Mouse (Mus musculus): ENCODE measurements at regions not wholly inside any gene's neighbourhood (a gene's known extent, or its start where the extent isn't known, plus 50 kb on each side); places are given as distances from the start of the nearest gene placed in this dataset.

DNA sequence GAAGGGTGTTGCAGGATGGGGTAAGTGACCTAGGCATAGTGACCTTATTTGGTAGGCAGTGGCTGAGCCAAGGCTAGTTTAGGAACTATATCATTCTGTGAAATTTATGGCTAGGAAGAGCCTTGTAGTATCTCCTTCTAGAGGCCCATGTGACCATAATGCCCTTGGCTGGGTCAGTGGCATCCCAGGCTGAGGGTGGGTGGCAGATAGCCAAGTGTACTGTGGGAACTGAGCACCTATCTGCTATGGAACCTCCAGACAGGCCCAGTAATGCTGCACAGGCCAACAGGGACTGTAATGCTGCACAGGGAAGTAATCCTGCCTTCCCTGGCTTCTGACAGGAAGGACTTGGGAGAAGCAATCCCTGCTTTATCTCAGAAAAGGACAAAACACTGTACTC is 500.6 kb upstream of the Mki67 start:
- Histone ChIP-seq H3K9me3 (ENCODE audit: control insufficient read depth, low read length) (no peaks in the 10 kb centered on the region), H3K4me1 (ENCODE audit: control insufficient read depth, insufficient read depth, low read length) (peaks cover 23% of the 10 kb centered on the region), H3K4me2 (no peak overlapping the region), H3K9ac (ENCODE audit: low read length) (no peak overlapping the region), H3K36me3 (ENCODE audit: control insufficient read depth, insufficient read depth, low read length) (no peaks in the 10 kb centered on the region), H3K4me3 (ENCODE audit: low read depth, low read length) (no peak overlapping the region), H3K27me3 (ENCODE audit: control insufficient read depth, insufficient read depth, low read length) (no peaks in the 10 kb centered on the region), H3K27ac (ENCODE audit: low read depth, low read length) (no peak overlapping the region)
- DNase-seq (ENCODE audit: low spot score, missing footprints) = no peak
- no peak for ATAC-seq (ENCODE audit: low FRiP score)

DNA sequence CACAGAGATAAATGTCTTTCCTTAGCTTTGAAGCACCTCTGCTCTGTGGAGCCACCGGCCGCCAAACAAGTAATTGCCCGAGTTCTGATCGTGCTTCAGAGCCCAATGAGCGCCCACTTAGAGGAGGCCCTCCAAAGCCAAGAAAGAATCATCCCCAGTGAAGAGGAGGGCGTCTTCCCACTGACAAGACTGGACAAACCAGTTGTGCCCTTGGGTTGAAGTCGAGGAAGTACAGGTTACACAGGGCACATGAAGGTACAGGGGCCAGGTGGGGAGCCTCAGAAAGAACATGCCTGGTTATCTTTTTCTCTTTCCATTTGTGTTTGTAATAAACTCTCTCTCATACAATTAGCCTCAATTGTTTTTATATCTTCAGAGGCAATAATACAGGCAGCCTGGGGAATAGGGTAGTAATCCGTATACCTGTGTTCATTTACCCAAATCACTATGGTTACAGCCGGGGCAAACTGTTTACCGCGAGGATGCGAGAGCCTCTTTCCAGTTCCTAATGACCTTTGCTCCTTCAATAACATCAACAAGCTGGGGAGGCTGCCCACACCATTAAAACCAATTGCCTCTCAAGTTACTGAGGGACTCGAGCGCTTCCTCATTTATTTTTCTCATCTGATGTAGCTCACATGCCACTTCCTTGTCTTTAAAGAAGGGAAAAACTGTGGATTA is 503.5 kb upstream of the Mki67 start:
- WGBS = 41% methylated on average over 14 of the region's 14 CpGs
- Histone ChIP-seq H3K27ac (ENCODE audit: low read depth, low read length) (peak overlapping the region; percentile 79; the same call in 1 of the 2 replicates), H3K9ac (ENCODE audit: low read length) (no peak overlapping the region), H3K4me1 (ENCODE audit: control insufficient read depth, insufficient read depth, low read length) (peaks cover 23% of the 10 kb centered on the region), H3K4me2 (no peak overlapping the region), H3K36me3 (ENCODE audit: control insufficient read depth, insufficient read depth, low read length) (no peaks in the 10 kb centered on the region), H3K4me3 (ENCODE audit: low read depth, low read length) (no peak overlapping the region), H3K27me3 (ENCODE audit: control insufficient read depth, insufficient read depth, low read length) (no peaks in the 10 kb centered on the region), H3K9me3 (ENCODE audit: control insufficient read depth, low read length) (no peaks in the 10 kb centered on the region)
- no peak for ATAC-seq (ENCODE audit: low FRiP score)
- peak; percentile 89 for DNase-seq (ENCODE audit: low spot score, missing footprints)

DNA sequence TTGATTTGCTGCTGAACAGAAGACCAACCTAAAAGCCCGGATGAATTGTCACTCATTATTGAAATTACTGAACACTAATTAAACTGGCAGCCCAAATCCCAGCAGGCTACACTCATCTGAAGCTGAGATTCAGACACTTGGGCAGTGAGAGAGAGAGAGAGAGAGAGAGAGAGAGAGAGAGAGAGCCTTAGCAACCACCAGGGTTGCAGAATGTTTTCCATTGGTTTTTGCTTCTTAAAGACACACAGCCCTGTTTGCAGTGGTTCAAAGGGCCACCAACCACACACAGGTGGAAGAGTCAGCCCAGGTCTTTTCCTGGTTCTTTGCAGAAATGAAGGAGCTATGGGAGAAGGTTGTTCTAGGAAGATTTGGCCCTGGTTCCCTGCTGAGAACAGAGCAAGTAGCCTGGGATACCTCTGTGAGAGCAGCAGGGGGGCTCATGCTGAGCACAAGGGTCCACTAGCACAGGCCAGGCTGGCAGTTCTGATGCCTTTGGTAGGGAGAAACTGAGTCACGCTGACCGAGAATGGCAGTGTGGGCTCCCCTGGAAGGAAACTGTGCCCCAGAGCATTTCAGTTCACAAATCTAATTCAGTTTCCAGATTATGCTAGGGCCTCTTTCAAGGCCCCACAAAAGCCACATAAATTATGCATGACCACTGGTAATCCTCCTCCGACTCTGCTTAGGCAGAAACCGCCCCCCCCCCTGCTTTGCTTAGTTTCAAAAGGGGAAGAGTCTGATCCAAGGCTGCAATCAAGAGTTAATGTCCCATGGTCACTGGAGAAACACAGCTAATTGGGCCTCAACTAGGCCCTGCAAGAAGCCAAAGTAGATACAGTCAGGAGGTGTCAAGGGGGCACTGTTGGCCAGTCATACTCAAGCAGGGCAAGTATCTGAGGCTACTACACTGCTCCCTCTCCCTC is 504.3 kb upstream of the Mki67 start:
- Histone ChIP-seq H3K9me3 (ENCODE audit: control insufficient read depth, low read length) (no peaks in the 10 kb centered on the region), H3K36me3 (ENCODE audit: control insufficient read depth, insufficient read depth, low read length) (no peaks in the 10 kb centered on the region), H3K4me1 (ENCODE audit: control insufficient read depth, insufficient read depth, low read length) (peaks cover 23% of the 10 kb centered on the region), H3K9ac (ENCODE audit: low read length) (no peak overlapping the region), H3K4me3 (ENCODE audit: low read depth, low read length) (no peak overlapping the region), H3K27ac (ENCODE audit: low read depth, low read length) (peak overlapping the region; percentile 79), H3K4me2 (peak overlapping the region; percentile 17; the same call in 1 of the 2 replicates), H3K27me3 (ENCODE audit: control insufficient read depth, insufficient read depth, low read length) (no peaks in the 10 kb centered on the region)
- DNase-seq (ENCODE audit: low spot score, missing footprints) (peak; percentile 97), ATAC-seq (ENCODE audit: low FRiP score) (peak; percentile 92)
- WGBS = 5% methylated on average over 5 of the region's 5 CpGs

DNA sequence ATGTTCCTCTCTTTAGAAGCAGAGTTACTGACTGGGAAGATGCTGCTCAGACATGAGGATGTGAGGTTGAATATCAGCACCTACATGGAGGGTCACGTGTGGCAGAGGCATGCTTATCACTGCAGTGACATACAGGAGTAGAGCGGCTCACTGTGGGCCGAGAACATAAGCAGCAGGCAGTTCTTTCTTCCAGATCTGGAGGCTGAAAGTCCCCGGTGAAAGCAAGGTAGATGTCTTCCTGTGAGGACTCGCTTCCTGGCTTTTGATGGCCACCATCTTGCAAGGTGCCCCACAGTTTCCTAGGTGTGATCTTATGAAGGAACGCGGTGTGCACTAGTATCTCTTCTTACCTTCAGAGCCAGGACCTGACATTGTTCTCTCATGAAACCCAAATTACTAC is 505.5 kb upstream of the Mki67 start:
- 89% methylated on average over 7 of the region's 7 CpGs for WGBS
- H3K27me3 ChIP-seq (ENCODE audit: control insufficient read depth, insufficient read depth, low read length) = no peaks in the 10 kb centered on the region
- DNase-seq (ENCODE audit: low spot score, missing footprints) = no peak
- H3K9me3 ChIP-seq (ENCODE audit: control insufficient read depth, low read length) = no peaks in the 10 kb centered on the region
- no peak overlapping the region for H3K4me3 ChIP-seq (ENCODE audit: low read depth, low read length)
- ATAC-seq (ENCODE audit: low FRiP score) = no peak
- H3K9ac ChIP-seq (ENCODE audit: low read length) = no peak overlapping the region
- peak overlapping the region; percentile 3; the same call in 1 of the 2 replicates for H3K27ac ChIP-seq (ENCODE audit: low read depth, low read length)
- H3K4me1 ChIP-seq (ENCODE audit: control insufficient read depth, insufficient read depth, low read length) = peaks cover 23% of the 10 kb centered on the region
- no peak overlapping the region for H3K4me2 ChIP-seq
- H3K36me3 ChIP-seq (ENCODE audit: control insufficient read depth, insufficient read depth, low read length) = no peaks in the 10 kb centered on the region

DNA sequence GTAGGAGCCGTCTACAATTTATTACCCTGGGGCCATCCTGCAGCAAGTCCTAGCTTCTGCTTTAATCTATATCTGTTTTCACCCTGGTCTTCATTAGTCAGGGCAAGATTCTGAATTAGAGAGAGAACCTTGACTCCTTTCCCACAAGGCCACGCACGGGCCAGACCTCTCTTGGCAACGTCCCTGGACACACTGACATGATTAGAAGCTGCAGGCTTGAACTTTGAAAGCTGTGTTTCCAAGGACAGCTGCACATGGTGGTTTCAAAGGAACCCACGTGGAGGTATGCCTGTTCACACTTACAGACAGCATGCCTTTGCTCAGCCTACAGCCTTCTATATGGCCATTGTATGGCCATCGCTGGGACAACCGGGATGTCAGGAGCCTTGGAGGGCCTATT is 509.9 kb upstream of the Mki67 start:
- ATAC-seq (ENCODE audit: low FRiP score) (no peak), DNase-seq (ENCODE audit: low spot score, missing footprints) (no peak)
- no peaks in the 10 kb centered on the region for H3K36me3 ChIP-seq (ENCODE audit: control insufficient read depth, insufficient read depth, low read length)
- no peaks in the 10 kb centered on the region for H3K9me3 ChIP-seq (ENCODE audit: control insufficient read depth, low read length)
- peaks cover 5% of the 10 kb centered on the region; the same call in 1 of the 2 replicates for H3K4me1 ChIP-seq (ENCODE audit: control insufficient read depth, insufficient read depth, low read length)
- no peak overlapping the region for H3K4me3 ChIP-seq (ENCODE audit: low read depth, low read length)
- H3K9ac ChIP-seq (ENCODE audit: low read length) = no peak overlapping the region
- 82% methylated on average over 7 of the region's 7 CpGs for WGBS
- no peak overlapping the region for H3K27ac ChIP-seq (ENCODE audit: low read depth, low read length)
- no peak overlapping the region for H3K4me2 ChIP-seq
- H3K27me3 ChIP-seq (ENCODE audit: control insufficient read depth, insufficient read depth, low read length) = no peaks in the 10 kb centered on the region

DNA sequence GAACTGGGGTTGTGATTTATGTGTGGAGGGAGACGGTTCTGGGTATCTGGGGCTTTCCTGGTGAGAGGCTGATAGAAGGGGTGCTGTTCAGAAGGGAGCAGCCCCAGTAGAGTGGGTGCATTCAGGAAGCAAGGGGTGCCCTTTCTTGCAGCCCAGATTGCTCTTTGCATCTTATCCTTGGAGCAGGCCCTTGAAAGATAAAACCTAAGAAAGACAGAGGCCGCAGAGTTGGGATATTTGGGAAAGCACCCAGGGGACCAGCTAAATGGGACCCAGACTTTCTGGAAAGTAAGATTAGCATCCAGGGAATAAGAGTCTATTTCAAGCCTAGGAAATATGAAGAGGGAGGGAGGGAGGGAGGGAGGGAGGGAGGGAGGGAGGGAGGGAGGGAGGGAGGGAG is 512.2 kb upstream of the Mki67 start:
- Histone ChIP-seq H3K27ac (ENCODE audit: low read depth, low read length) (no peak overlapping the region), H3K9ac (ENCODE audit: low read length) (no peak overlapping the region), H3K9me3 (ENCODE audit: control insufficient read depth, low read length) (no peaks in the 10 kb centered on the region), H3K36me3 (ENCODE audit: control insufficient read depth, insufficient read depth, low read length) (no peaks in the 10 kb centered on the region), H3K4me1 (ENCODE audit: control insufficient read depth, insufficient read depth, low read length) (no peaks in the 10 kb centered on the region; the same call in 1 of the 2 replicates), H3K27me3 (ENCODE audit: control insufficient read depth, insufficient read depth, low read length) (no peaks in the 10 kb centered on the region), H3K4me2 (no peak overlapping the region), H3K4me3 (ENCODE audit: low read depth, low read length) (no peak overlapping the region)
- DNase-seq (ENCODE audit: low spot score, missing footprints) (no peak), ATAC-seq (ENCODE audit: low FRiP score) (no peak)
- WGBS = 83% methylated on average over 2 of the region's 2 CpGs

DNA sequence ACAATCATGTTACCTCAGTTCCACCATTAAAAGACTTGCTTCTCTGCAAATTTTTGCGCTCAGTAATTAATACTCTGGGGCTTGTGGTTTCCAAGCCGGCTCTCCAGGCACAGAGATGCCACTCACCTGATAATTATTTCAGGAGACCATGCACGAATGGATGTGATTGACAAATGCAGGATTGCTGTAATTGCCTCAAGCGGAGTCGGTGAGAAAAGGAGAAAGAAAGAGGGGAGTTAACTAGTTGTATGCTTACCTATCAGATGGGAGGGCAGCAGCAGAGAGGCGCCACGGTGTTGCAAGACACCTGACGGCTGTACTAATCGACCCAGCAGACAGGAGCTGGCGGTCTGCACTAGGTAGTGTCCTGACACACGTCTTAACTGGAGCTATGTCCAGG is 513.4 kb upstream of the Mki67 start:
- Histone ChIP-seq H3K9ac (ENCODE audit: low read length) (no peak overlapping the region), H3K4me3 (ENCODE audit: low read depth, low read length) (no peak overlapping the region), H3K27me3 (ENCODE audit: control insufficient read depth, insufficient read depth, low read length) (no peaks in the 10 kb centered on the region), H3K4me2 (no peak overlapping the region), H3K9me3 (ENCODE audit: control insufficient read depth, low read length) (no peaks in the 10 kb centered on the region), H3K36me3 (ENCODE audit: control insufficient read depth, insufficient read depth, low read length) (no peaks in the 10 kb centered on the region), H3K4me1 (ENCODE audit: control insufficient read depth, insufficient read depth, low read length) (no peaks in the 10 kb centered on the region; the same call in 1 of the 2 replicates), H3K27ac (ENCODE audit: low read depth, low read length) (no peak overlapping the region)
- DNase-seq (ENCODE audit: low spot score, missing footprints) = no peak
- no peak for ATAC-seq (ENCODE audit: low FRiP score)
- WGBS = 76% methylated on average over 11 of the region's 11 CpGs

DNA sequence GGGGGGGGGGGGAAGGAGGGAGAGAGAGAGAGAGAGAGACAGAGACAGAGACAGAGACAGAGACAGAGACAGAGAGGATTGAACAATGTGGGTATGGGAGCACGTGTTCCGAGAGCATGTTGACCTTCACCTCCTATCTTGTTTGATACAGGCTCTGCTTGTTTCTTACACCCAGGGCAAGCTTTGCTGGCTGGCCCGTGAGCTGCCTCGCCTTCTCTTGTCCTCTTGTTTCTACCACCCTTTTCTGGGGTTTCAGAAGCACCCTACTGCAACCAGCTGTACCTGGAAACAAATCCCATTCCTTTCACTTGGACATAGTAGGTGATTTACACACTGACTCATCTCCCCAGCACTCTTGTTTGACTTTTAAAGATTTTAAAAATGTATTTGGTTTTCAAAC is 516.0 kb upstream of the Mki67 start:
- no peak overlapping the region for H3K4me3 ChIP-seq (ENCODE audit: low read depth, low read length)
- H3K4me1 ChIP-seq (ENCODE audit: control insufficient read depth, insufficient read depth, low read length) = 0 out of 2 replicates have a peak, but pooled peaks cover 3% of the 10 kb centered on the region
- no peaks in the 10 kb centered on the region for H3K36me3 ChIP-seq (ENCODE audit: control insufficient read depth, insufficient read depth, low read length)
- no peak overlapping the region for H3K4me2 ChIP-seq
- 85% methylated on average over 4 of the region's 4 CpGs for WGBS
- no peak overlapping the region for H3K27ac ChIP-seq (ENCODE audit: low read depth, low read length)
- ATAC-seq (ENCODE audit: low FRiP score) = no peak
- H3K9me3 ChIP-seq (ENCODE audit: control insufficient read depth, low read length) = no peaks in the 10 kb centered on the region
- peak; percentile 57 for DNase-seq (ENCODE audit: low spot score, missing footprints)
- H3K27me3 ChIP-seq (ENCODE audit: control insufficient read depth, insufficient read depth, low read length) = no peaks in the 10 kb centered on the region
- H3K9ac ChIP-seq (ENCODE audit: low read length) = no peak overlapping the region

DNA sequence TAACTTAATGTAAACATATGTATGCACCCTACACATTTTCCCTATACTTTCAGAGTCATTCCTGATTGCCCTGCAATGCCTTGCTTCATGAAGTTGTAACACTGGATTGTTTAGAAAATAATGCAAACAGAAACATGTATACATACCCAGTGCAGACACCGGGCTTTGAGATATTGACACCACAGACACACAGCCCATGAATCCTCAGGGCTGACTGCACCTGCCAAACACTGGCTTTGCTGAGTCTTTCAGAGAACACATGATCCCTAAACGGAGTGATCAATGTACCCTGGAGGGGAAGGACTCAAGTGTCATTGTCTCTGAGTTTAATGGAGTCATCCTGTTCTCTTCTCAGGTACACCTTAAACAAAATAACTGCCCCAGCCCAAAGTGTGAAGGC is 519.4 kb upstream of the Mki67 start:
- DNase-seq (ENCODE audit: low spot score, missing footprints) = peak; percentile 68
- no peak overlapping the region for H3K27ac ChIP-seq (ENCODE audit: low read depth, low read length)
- H3K36me3 ChIP-seq (ENCODE audit: control insufficient read depth, insufficient read depth, low read length) = no peaks in the 10 kb centered on the region
- no peak overlapping the region for H3K4me3 ChIP-seq (ENCODE audit: low read depth, low read length)
- no peak overlapping the region for H3K4me2 ChIP-seq
- no peaks in the 10 kb centered on the region for H3K27me3 ChIP-seq (ENCODE audit: control insufficient read depth, insufficient read depth, low read length)
- no peak overlapping the region for H3K9ac ChIP-seq (ENCODE audit: low read length)
- 0 out of 2 replicates have a peak, but pooled peaks cover 3% of the 10 kb centered on the region for H3K4me1 ChIP-seq (ENCODE audit: control insufficient read depth, insufficient read depth, low read length)
- 71% methylated on average over 2 of the region's 2 CpGs for WGBS
- ATAC-seq (ENCODE audit: low FRiP score) = no peak
- no peaks in the 10 kb centered on the region for H3K9me3 ChIP-seq (ENCODE audit: control insufficient read depth, low read length)
